Mouse (Mus musculus): ENCODE results near the gene Mpnd. TPM values are rescaled to one million over a fixed set of nuclear protein-coding genes. Genes with fewer than 3 reads are reported as not detected.

Gene Mpnd
- polyA plus RNA-seq, 1 experiment, result 51.1 TPM

- Histone ChIP-seq H3K27ac (ENCODE audit: insufficient read depth, low read length) (no peak overlapping the region), H3K4me3 (ENCODE audit: insufficient read depth, low read length) (no peak overlapping the region), H3K4me1 (ENCODE audit: control insufficient read depth, insufficient read depth, low read length) (no peaks in the 10 kb centered on the region)
- 0 out of 2 replicates have a peak, but pooled peaks have one; percentile 23 for TF ChIP-seq POLR2A (IDR thresholded peaks at IDR 0.05; ENCODE audit: low read depth, low read length)
- no peak for TF ChIP-seq CTCF (IDR thresholded peaks at IDR 0.05; ENCODE audit: borderline replicate concordance, insufficient read depth, low read length)
These were observed 11.6 kb downstream of the Mpnd start for GRCm38 (mm10) chr17:56016793-56017785.

DNA sequence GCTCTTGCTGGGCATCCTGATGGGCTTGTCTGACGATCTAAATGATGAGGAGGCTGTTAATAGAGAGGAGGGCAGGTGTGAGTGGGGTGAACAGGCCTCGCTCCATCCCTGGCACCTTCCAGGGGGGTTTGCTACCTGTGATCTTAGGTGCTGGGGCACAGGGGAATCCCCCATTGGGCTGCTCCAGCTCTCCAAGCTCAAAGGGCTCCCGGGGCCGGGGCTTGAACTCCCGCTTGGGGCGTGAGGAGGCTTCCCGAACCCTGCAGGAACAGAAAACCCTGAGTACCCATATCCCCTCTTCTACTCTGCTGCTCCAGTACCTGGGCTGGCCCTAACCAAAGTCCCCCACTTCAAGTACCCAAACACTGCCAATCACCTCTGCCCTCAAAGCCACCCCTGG lies 12.3 kb downstream of the Mpnd start:
- Histone ChIP-seq H3K4me1 (ENCODE audit: control insufficient read depth, insufficient read depth, low read length) (0 out of 2 replicates have a peak, but pooled peaks cover 1% of the 10 kb centered on the region), H3K4me3 (ENCODE audit: insufficient read depth, low read length) (no peak overlapping the region), H3K27ac (ENCODE audit: insufficient read depth, low read length) (no peak overlapping the region)
- no peak for TF ChIP-seq CTCF (IDR thresholded peaks at IDR 0.05; ENCODE audit: borderline replicate concordance, insufficient read depth, low read length)
- no peak for TF ChIP-seq POLR2A (IDR thresholded peaks at IDR 0.05; ENCODE audit: low read depth, low read length)

DNA sequence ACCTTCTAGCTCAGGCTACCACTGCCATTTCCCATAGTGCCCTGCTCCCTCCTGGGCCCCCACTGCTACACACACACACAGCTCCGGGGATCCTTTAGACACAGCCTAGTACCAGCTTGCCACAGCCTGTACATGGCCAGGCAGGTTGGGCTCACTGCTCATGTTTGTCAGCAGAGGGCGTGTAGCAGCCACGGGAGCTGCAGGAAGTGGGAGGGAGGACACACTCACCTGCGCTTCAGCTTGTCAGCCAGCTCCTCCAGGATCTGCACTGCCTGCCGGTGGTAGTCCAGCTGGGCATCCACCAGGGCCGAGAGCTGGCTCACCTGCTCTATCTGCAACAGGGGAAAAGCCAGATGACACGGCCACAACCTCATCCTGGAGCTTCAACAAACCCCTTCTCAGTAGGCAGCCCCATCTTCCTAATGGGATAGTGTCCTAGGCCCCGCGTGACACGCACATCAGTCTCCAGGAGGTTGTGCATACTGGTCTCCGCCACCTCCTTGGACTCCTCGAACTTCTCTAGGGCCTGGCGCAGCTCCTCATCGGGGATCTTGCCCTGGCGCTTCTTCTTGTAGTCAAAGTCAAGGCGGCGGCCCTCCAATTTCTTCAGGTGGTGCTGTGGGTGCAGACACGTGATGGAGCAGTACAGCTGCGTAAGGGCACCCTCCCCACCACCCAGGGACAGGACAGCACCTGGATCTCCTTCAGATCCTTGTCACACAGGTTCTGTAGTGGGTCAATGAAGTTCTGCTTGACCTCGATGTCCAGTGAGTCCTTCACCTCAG lies 13.0 kb downstream of the Mpnd start:
- Histone ChIP-seq H3K27ac (ENCODE audit: insufficient read depth, low read length) (no peak overlapping the region), H3K4me3 (ENCODE audit: insufficient read depth, low read length) (no peak overlapping the region), H3K4me1 (ENCODE audit: control insufficient read depth, insufficient read depth, low read length) (0 out of 2 replicates have a peak, but pooled peaks cover 4% of the 10 kb centered on the region)
- TF ChIP-seq POLR2A (IDR thresholded peaks at IDR 0.05; ENCODE audit: low read depth, low read length) (peak; percentile 37; the same call in 1 of the 2 replicates), CTCF (IDR thresholded peaks at IDR 0.05; ENCODE audit: borderline replicate concordance, insufficient read depth, low read length) (peak; percentile 89; the same call in 1 of the 2 replicates)

- Histone ChIP-seq H3K4me3 (ENCODE audit: insufficient read depth, low read length) (no peak overlapping the region), H3K27ac (ENCODE audit: insufficient read depth, low read length) (no peak overlapping the region), H3K4me1 (ENCODE audit: control insufficient read depth, insufficient read depth, low read length) (peaks cover 9% of the 10 kb centered on the region; the same call in 1 of the 2 replicates)
- TF ChIP-seq CTCF (IDR thresholded peaks at IDR 0.05; ENCODE audit: borderline replicate concordance, insufficient read depth, low read length) (no peak), POLR2A (IDR thresholded peaks at IDR 0.05; ENCODE audit: low read depth, low read length) (0 out of 2 replicates have a peak, but pooled peaks have one; percentile 10)
These were observed 15.0 kb downstream of the Mpnd start for GRCm38 (mm10) chr17:56020400-56021084.

DNA sequence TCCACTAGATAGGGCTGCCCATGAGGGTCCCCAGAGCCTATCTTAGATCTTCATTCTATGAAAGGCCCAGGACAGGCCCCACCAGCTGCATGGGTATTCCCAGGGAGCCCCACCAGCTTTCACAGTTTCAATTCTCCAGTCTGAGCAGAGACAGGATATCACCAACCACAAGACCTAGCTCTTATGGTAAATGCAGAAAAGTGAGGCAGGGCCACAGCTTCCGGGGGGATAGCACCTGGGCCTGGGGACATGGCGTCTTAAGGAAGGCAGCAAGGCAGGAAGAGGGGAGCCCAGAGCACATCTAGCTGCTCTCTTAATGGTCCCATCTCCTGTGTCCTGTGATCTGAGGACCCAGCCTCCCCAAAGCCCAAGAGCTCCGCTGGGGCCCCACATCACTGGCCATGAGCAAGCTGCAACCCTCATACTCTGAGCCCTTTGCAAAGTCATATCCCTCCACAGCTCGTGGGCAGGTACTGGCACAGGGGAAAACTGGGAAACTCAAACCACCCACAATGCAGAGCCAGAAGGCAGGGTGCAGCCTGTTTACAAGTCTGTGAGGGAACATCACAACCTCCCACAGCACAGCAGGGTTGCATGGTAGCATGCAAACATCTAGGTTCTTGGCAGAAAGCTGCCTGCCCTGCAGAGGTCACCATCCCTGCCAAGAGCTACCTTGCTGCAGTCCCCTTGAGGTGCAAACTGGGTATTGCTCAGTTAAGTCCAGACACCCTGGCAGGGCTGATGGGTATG lies 15.8 kb downstream of the Mpnd start:
- H3K27ac ChIP-seq (ENCODE audit: insufficient read depth, low read length), result no peak overlapping the region
- H3K4me1 ChIP-seq (ENCODE audit: control insufficient read depth, insufficient read depth, low read length), result peaks cover 16% of the 10 kb centered on the region
- TF ChIP-seq POLR2A (IDR thresholded peaks at IDR 0.05; ENCODE audit: low read depth, low read length), result no peak
- TF ChIP-seq CTCF (IDR thresholded peaks at IDR 0.05; ENCODE audit: borderline replicate concordance, insufficient read depth, low read length), result no peak
- H3K4me3 ChIP-seq (ENCODE audit: insufficient read depth, low read length), result no peak overlapping the region

- Histone ChIP-seq H3K4me3 (ENCODE audit: insufficient read depth, low read length) (no peak overlapping the region), H3K4me1 (ENCODE audit: control insufficient read depth, insufficient read depth, low read length) (peaks cover 25% of the 10 kb centered on the region), H3K27ac (ENCODE audit: insufficient read depth, low read length) (no peak overlapping the region)
- TF ChIP-seq POLR2A (IDR thresholded peaks at IDR 0.05; ENCODE audit: low read depth, low read length) (no peak), CTCF (IDR thresholded peaks at IDR 0.05; ENCODE audit: borderline replicate concordance, insufficient read depth, low read length) (no peak)
These were observed 16.8 kb downstream of the Mpnd start for GRCm38 (mm10) chr17:56022131-56022988.

DNA sequence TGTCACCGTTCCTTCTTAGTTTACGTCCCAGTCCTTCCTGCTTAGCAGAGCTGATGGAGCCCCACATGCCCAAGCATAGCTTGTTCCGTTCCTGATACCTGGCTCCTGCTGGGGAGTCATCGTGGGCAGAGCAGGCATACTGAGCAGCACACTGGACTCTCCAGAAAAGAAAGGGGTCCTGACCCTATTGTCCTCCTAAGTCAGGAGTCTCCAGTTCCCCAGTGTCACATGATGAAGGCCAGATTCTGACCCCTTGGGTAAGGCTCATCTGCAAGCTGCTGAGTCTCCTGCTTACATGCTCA lies 17.4 kb downstream of the Mpnd start:
- TF ChIP-seq CTCF (IDR thresholded peaks at IDR 0.05; ENCODE audit: borderline replicate concordance, insufficient read depth, low read length) (no peak), POLR2A (IDR thresholded peaks at IDR 0.05; ENCODE audit: low read depth, low read length) (no peak)
- Histone ChIP-seq H3K4me3 (ENCODE audit: insufficient read depth, low read length) (no peak overlapping the region), H3K4me1 (ENCODE audit: control insufficient read depth, insufficient read depth, low read length) (peaks cover 27% of the 10 kb centered on the region), H3K27ac (ENCODE audit: insufficient read depth, low read length) (no peak overlapping the region)

GRCm38 (mm10) chr17:56023386-56023785 lies 17.9 kb downstream of the Mpnd start:
- peaks cover 27% of the 10 kb centered on the region for H3K4me1 ChIP-seq (ENCODE audit: control insufficient read depth, insufficient read depth, low read length)
- H3K27ac ChIP-seq (ENCODE audit: insufficient read depth, low read length), result peak overlapping the region; percentile 8; the same call in 1 of the 2 replicates
- no peak overlapping the region for H3K4me3 ChIP-seq (ENCODE audit: insufficient read depth, low read length)
- TF ChIP-seq CTCF (IDR thresholded peaks at IDR 0.05; ENCODE audit: borderline replicate concordance, insufficient read depth, low read length) (no peak), POLR2A (IDR thresholded peaks at IDR 0.05; ENCODE audit: low read depth, low read length) (no peak)
